Mouse (Mus musculus) myocyte (in vitro differentiated cells): ENCODE results near the gene Aldh1b1. TPM values are rescaled to one million over a fixed set of nuclear protein-coding genes. Genes with fewer than 3 reads are reported as not detected.

Source experiments
- H3K27me3 ChIP-seq: one replicate; pipeline ENCODE4 v1.6.1; 2011; ENCODE audit not compliant: control insufficient read depth, insufficient read depth, insufficient read length
- H3K36me3 ChIP-seq: one replicate; pipeline ENCODE4 v1.6.1; 2011; ENCODE audit not compliant: control insufficient read depth, insufficient read depth
- H3K4me2 ChIP-seq: one replicate; pipeline ENCODE4 v1.6.1; 2011; ENCODE audit warnings: low read depth, control low read depth
- H3K4me3 ChIP-seq: one replicate; pipeline ENCODE4 v1.5.1; 2011; ENCODE audit warnings: mild to moderate bottlenecking, control low read depth, moderate library complexity
- H3K79me2 ChIP-seq: one replicate; pipeline ENCODE4 v1.6.1; 2011; ENCODE audit not compliant: control insufficient read depth, insufficient read depth
- H3ac ChIP-seq: one replicate; pipeline ENCODE4 v1.6.1; 2011; ENCODE audit not compliant: control insufficient read depth, insufficient read length
- CEBPB ChIP-seq: IDR thresholded peaks from 2 replicates; pipeline ENCODE4 v1.6.1; 2011; ENCODE audit warnings: mild to moderate bottlenecking, moderate library complexity; ENCODE audit not compliant: poor library complexity, insufficient read depth, severe bottlenecking
- E2F4 ChIP-seq: IDR thresholded peaks from one replicate; pipeline ENCODE4 v1.6.1; 2011; ENCODE audit warnings: mild to moderate bottlenecking, control low read depth, moderate library complexity; ENCODE audit not compliant: insufficient read depth
- MAX ChIP-seq: IDR thresholded peaks from one replicate; pipeline ENCODE4 v1.6.1; 2011; ENCODE audit warnings: low read depth, mild to moderate bottlenecking, control low read depth
- MYOD1 ChIP-seq, 3 experiments: IDR thresholded peaks; one replicate each; pipeline ENCODE4 v1.6.1; 2011; ENCODE audit warnings: control low read depth in 2 of 3, low read depth in 2 of 3, mild to moderate bottlenecking in 2 of 3, moderate library complexity in 1 of 3; ENCODE audit not compliant: insufficient read length in 2 of 3, control insufficient read depth in 1 of 3
- MYOG ChIP-seq, 3 experiments: IDR thresholded peaks; one replicate each; pipeline ENCODE4 v1.6.1; 2011; ENCODE audit warnings: control low read depth in 2 of 3, low read depth in 2 of 3, mild to moderate bottlenecking in 2 of 3; ENCODE audit not compliant: insufficient read length in 2 of 3, control insufficient read depth in 1 of 3, insufficient read depth in 1 of 3
- POLR2A ChIP-seq: IDR thresholded peaks from one replicate; pipeline ENCODE4 v1.6.1; 2011; ENCODE audit warnings: low read depth, mild to moderate bottlenecking, control low read depth, moderate library complexity; ENCODE audit not compliant: insufficient read length
- POLR2AphosphoS2 ChIP-seq: IDR thresholded peaks from one replicate; pipeline ENCODE4 v1.6.1; 2011; ENCODE audit warnings: low read depth, control low read depth; ENCODE audit not compliant: insufficient read length
- REST ChIP-seq: IDR thresholded peaks from one replicate; pipeline ENCODE4 v1.6.1; 2011; ENCODE audit warnings: mild to moderate bottlenecking, control low read depth, moderate library complexity; ENCODE audit not compliant: insufficient read depth, insufficient read length
- SRF ChIP-seq: IDR thresholded peaks from one replicate; pipeline ENCODE4 v1.6.1; 2011; ENCODE audit warnings: low read depth; ENCODE audit not compliant: control insufficient read depth, insufficient read length
- TCF12 ChIP-seq: IDR thresholded peaks from one replicate; pipeline ENCODE4 v1.6.1; 2011; ENCODE audit warnings: mild to moderate bottlenecking, control low read depth; ENCODE audit not compliant: poor library complexity, insufficient read depth, severe bottlenecking
- TCF3 ChIP-seq: IDR thresholded peaks from one replicate; pipeline ENCODE4 v1.6.1; 2011; ENCODE audit warnings: low read depth, control low read depth; ENCODE audit not compliant: insufficient read length
- USF1 ChIP-seq: IDR thresholded peaks from one replicate; pipeline ENCODE4 v1.6.1; 2011; ENCODE audit warnings: low read depth, mild to moderate bottlenecking, control low read depth, moderate library complexity
- polyA plus RNA-seq: library from polyadenylated mRNA; unstranded; fragments of >200 nt; fragmentation: generic; extraction: Trizol; gene quantifications from one replicate; pipeline ENCODE4 v1.2.1, GENCODE M21; 2012; ENCODE audit warnings: missing spikeins

Aldh1b1 gene
- 0.49 TPM for polyA plus RNA-seq

- no peaks in the 10 kb centered on the region for H3K79me2 ChIP-seq
- no peaks in the 10 kb centered on the region for H3K36me3 ChIP-seq
- peaks cover 51% of the 10 kb centered on the region for H3K27me3 ChIP-seq
- no peak within 1 kb of the TSS for H3K4me3 ChIP-seq
- no peak within 1 kb of the TSS for H3K4me2 ChIP-seq
- H3ac ChIP-seq = no peak within 1 kb of the TSS
- TF ChIP-seq MYOD1 (IDR thresholded peaks at IDR 0.05; ENCODE audit: control insufficient read depth in 1 of 3, insufficient read length in 2 of 3, low read depth in 2 of 3) = no peak
- no peak for TF ChIP-seq POLR2A
Measured at GRCm38 (mm10) chr4:45798964-45799363, at the start of gene Aldh1b1. Gene Aldh1b1, plus strand, starts transcription at chr4:45799022.

DNA sequence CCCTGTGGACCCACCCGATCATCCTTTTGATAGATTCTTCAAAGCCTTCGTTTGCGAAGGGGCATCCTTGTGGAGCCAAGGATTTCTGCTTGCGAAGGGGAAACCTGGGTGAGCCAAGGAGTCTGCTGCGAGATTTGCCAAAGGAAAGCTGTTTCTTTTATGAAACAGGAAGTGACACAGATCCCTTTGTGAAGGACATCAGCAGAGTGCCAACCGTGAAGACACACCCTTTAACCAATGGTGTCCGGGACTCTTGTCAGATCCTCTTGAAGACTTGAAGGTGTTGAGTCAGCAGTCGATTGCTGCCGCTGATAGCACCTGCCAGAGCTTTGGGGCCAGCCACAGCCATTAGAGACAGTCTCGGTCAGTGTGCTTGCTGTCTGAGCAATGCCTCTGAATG lies 49.4 kb upstream of the Aldh1b1 start:
- H3K4me2 ChIP-seq = no peak overlapping the region
- TF ChIP-seq POLR2AphosphoS2 = no peak
- TF ChIP-seq MAX = no peak
- peaks cover 54% of the 10 kb centered on the region for H3K27me3 ChIP-seq
- no peaks in the 10 kb centered on the region for H3K79me2 ChIP-seq
- H3ac ChIP-seq = no peak overlapping the region
- no peak overlapping the region for H3K4me3 ChIP-seq
- H3K36me3 ChIP-seq = no peaks in the 10 kb centered on the region

GRCm38 (mm10) chr4:45750477-45750876 lies 48.3 kb upstream of the Aldh1b1 start:
- Histone ChIP-seq H3K4me2 (no peak overlapping the region), H3K36me3 (no peaks in the 10 kb centered on the region), H3K79me2 (no peaks in the 10 kb centered on the region), H3K4me3 (no peak overlapping the region), H3K27me3 (peaks cover 63% of the 10 kb centered on the region), H3ac (no peak overlapping the region)
- TF ChIP-seq SRF (no peak), E2F4 (no peak), TCF3 (no peak), POLR2AphosphoS2 (no peak), POLR2A (no peak), TCF12 (no peak), MYOD1 (IDR thresholded peaks at IDR 0.05; ENCODE audit: control insufficient read depth in 1 of 3, insufficient read length in 2 of 3, low read depth in 2 of 3) (no peak)

GRCm38 (mm10) chr4:45753211-45753809 lies 45.5 kb upstream of the Aldh1b1 start:
- H3K36me3 ChIP-seq = no peaks in the 10 kb centered on the region
- no peaks in the 10 kb centered on the region for H3K79me2 ChIP-seq
- H3K4me3 ChIP-seq = no peak overlapping the region
- no peak overlapping the region for H3K4me2 ChIP-seq
- no peak overlapping the region for H3ac ChIP-seq
- H3K27me3 ChIP-seq = peaks cover 70% of the 10 kb centered on the region
- TF ChIP-seq USF1 (no peak), MYOD1 (IDR thresholded peaks at IDR 0.05; ENCODE audit: control insufficient read depth in 1 of 3, insufficient read length in 2 of 3, low read depth in 2 of 3) (no peak), SRF (no peak), MYOG (IDR thresholded peaks at IDR 0.05; ENCODE audit: control insufficient read depth in 1 of 3, insufficient read depth in 1 of 3, insufficient read length in 2 of 3, low read depth in 2 of 3) (no peak), CEBPB (no peak), MAX (no peak), TCF12 (no peak), POLR2AphosphoS2 (no peak), REST (no peak), TCF3 (no peak), POLR2A (no peak), E2F4 (no peak)

GRCm38 (mm10) chr4:45754171-45754570 lies 44.7 kb upstream of the Aldh1b1 start:
- H3K27me3 ChIP-seq = peaks cover 62% of the 10 kb centered on the region
- H3K36me3 ChIP-seq = no peaks in the 10 kb centered on the region
- H3K4me3 ChIP-seq = no peak overlapping the region
- no peak overlapping the region for H3ac ChIP-seq
- no peak overlapping the region for H3K4me2 ChIP-seq
- no peaks in the 10 kb centered on the region for H3K79me2 ChIP-seq
- no peak for TF ChIP-seq SRF
- TF ChIP-seq POLR2A = no peak

GRCm38 (mm10) chr4:45755097-45755496 lies 43.7 kb upstream of the Aldh1b1 start:
- Histone ChIP-seq H3K79me2 (no peaks in the 10 kb centered on the region), H3K4me2 (no peak overlapping the region), H3K4me3 (no peak overlapping the region), H3K36me3 (no peaks in the 10 kb centered on the region), H3K27me3 (peaks cover 55% of the 10 kb centered on the region), H3ac (no peak overlapping the region)
- TF ChIP-seq REST (no peak), SRF (no peak), MYOG (IDR thresholded peaks at IDR 0.05; ENCODE audit: control insufficient read depth in 1 of 3, insufficient read depth in 1 of 3, insufficient read length in 2 of 3, low read depth in 2 of 3) (no peak), E2F4 (no peak), MYOD1 (IDR thresholded peaks at IDR 0.05; ENCODE audit: control insufficient read depth in 1 of 3, insufficient read length in 2 of 3, low read depth in 2 of 3) (no peak), CEBPB (no peak), POLR2AphosphoS2 (no peak), MAX (no peak), TCF12 (no peak), USF1 (no peak)
